Mouse (Mus musculus) C2C12 (cell line): Measurements from ENCODE around the gene Plekha6.

Experiments used
- CEBPB ChIP-seq: IDR thresholded peaks from one replicate; pipeline ENCODE4 v1.6.1; 2011; ENCODE audit warnings: low read depth, mild to moderate bottlenecking, control low read depth, moderate library complexity
- CTCF ChIP-seq: IDR thresholded peaks from one replicate; pipeline ENCODE4 v1.5.1; 2011; ENCODE audit not compliant: control insufficient read depth, insufficient read depth, insufficient read length
- FOSL1 ChIP-seq: IDR thresholded peaks from one replicate; pipeline ENCODE4 v1.8.0; 2011; ENCODE audit warnings: mild to moderate bottlenecking, low read length; ENCODE audit not compliant: poor library complexity, insufficient read depth, severe bottlenecking
- MAX ChIP-seq: IDR thresholded peaks from one replicate; pipeline ENCODE4 v1.6.1; 2011; ENCODE audit warnings: mild to moderate bottlenecking, control low read depth
- MYOD1 ChIP-seq: IDR thresholded peaks from one replicate; pipeline ENCODE4 v1.6.1; 2011; ENCODE audit warnings: low read depth; ENCODE audit not compliant: control insufficient read depth, insufficient read length
- MYOG ChIP-seq: IDR thresholded peaks from one replicate; pipeline ENCODE4 v1.6.1; 2011; ENCODE audit not compliant: control insufficient read depth, insufficient read length; ENCODE audit errors: extremely low read depth
- USF1 ChIP-seq: IDR thresholded peaks from one replicate; pipeline ENCODE4 v1.6.1; 2011; ENCODE audit warnings: low read depth, mild to moderate bottlenecking, control low read depth, moderate library complexity

- TF ChIP-seq CTCF (no peak), MAX (no peak), CEBPB (no peak), FOSL1 (no peak), MYOD1 (no peak), USF1 (no peak), MYOG (no peak)
Measured at GRCm38 (mm10) chr1:133240881-133241280, 76.9 kb downstream of the Plekha6 start.
